Mouse (Mus musculus): ENCODE results near the gene Ndufb2.

DNA sequence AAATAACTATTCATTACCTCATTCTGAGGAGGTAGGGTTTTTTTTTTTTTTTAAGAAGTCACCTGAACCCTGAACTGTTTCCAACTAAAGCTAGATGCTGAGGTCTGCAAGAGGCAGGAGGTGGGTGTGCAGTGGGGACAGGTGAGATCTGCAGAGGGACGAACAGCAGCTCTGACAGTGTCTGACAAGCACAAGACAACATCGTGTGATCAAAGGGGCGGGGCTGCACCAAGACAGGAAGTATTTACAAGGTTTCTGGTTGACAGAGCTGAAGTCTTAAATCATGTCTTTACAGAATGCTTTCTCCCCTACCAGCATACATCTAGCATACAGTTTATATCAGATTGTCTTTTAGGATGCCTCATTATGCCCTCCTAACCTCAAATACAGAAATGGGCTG, 14.5 kb downstream of the Ndufb2 start:
- TF ChIP-seq POLR2A (IDR thresholded peaks at IDR 0.05; ENCODE audit: control insufficient read depth in 1 of 2, insufficient read depth in 1 of 2, low read depth in 1 of 2, low read length in 2 of 2, poor library complexity in 1 of 2) (no peak), NRF1 (IDR thresholded peaks at IDR 0.05; ENCODE audit: insufficient read depth, low read depth, low read length, poor library complexity, severe bottlenecking) (no peak), HCFC1 (IDR thresholded peaks at IDR 0.05; ENCODE audit: low read depth, low read length) (no peak), ZNF384 (IDR thresholded peaks at IDR 0.05; ENCODE audit: low read depth, low read length) (no peak), POLR2AphosphoS5 (IDR thresholded peaks at IDR 0.05; ENCODE audit: borderline replicate concordance, low read depth, low read length) (no peak), CTCF (IDR thresholded peaks at IDR 0.05 in 2 of 3, conservative IDR thresholded peaks at IDR 0.05 in 1 of 3; ENCODE audit: control insufficient read depth in 1 of 3, insufficient read depth in 1 of 3, low read depth in 2 of 3, low read length in 3 of 3, poor library complexity in 1 of 3, severe bottlenecking in 1 of 3) (no peak), MAFK (IDR thresholded peaks at IDR 0.05; ENCODE audit: borderline replicate concordance, low read depth, low read length) (no peak), POLR2AphosphoS2 (IDR thresholded peaks at IDR 0.05; ENCODE audit: low read length) (no peak), NELFE (IDR thresholded peaks at IDR 0.05; ENCODE audit: low read depth, low read length) (no peak), USF1 (IDR thresholded peaks at IDR 0.05; ENCODE audit: low read depth, low read length) (no peak), EP300 (IDR thresholded peaks at IDR 0.05; ENCODE audit: low read depth in 1 of 2, low read length in 2 of 2) (no peak), UBTF (IDR thresholded peaks at IDR 0.05; ENCODE audit: borderline replicate concordance, insufficient read depth, low read depth, low read length) (no peak), JUND (IDR thresholded peaks at IDR 0.05; ENCODE audit: low read depth, low read length) (no peak)
